Mouse (Mus musculus) heart, postnatal 0 days (tissue): ENCODE measurements around the gene Amigo1.

ENCODE experiments used
- CTCF ChIP-seq: IDR thresholded peaks from 2 replicates; pipeline ENCODE4 v1.5.1; 2016; ENCODE audit warnings: antibody characterized with exemption, control low read depth, low read depth
- EP300 ChIP-seq: IDR thresholded peaks from 2 replicates; pipeline ENCODE4 v1.6.1; 2016; ENCODE audit warnings: antibody characterized with exemption, low read depth

DNA sequence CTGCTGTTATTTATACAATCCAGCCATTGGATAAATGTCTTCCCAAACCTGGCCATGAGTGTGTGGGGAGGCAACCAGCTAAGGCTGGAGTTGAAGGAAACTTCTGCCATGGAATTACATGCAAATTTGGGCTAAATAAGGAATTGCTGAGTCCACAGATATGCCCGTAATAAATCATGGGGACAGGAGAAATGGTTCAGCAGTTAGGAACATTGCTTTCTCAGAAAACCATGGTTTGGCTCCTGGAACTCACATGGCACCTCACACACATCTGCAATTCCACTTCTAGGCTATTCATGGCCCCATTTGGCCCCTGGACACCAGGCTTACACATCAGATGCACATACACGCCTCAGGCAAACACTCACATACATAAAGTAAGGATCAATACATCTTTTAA, 41.4 kb downstream of the Amigo1 start:
- TF ChIP-seq CTCF (no peak), EP300 (no peak)
